Mouse (Mus musculus): ENCODE measurements around the gene Sept6.
A peak's percentile ranks its signal among the peaks of the same experiment; 100 is the strongest.
"Not testable (repeated sequence)": the region's sequence is repeated elsewhere in the genome, so short reads cannot be mapped to it uniquely, and the experiment has no call there.

Gene Sept6

DNA sequence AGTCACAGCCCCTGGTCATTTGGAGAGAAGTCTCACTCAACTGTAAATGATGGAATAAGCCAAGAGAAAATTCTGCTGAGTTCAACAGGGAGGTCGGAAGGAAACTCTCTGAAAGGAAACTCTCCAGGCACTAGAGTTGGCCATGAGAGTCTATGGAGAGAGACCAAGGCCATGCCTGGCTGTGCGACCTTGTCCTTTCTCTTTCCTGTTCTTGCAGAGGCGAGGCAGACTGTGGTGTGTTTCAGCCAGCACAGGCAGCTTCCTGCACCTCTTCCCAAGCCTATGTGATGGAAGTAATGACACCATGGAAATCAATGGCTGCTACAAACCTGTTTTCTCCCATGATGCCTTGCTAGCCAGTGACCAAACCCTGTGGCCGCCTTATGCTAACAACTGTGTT lies 20.4 kb downstream of the Sept6 start:
- no peak for DNase-seq (ENCODE audit: inconsistent ontology term)

- DNase-seq (ENCODE audit: inconsistent ontology term): no peak
Observed at GRCm38 (mm10) chrX:36969501-36969900, 22.1 kb downstream of the Sept6 start.

GRCm38 (mm10) chrX:36956674-36957073 lies 34.9 kb downstream of the Sept6 start:
- DNase-seq (ENCODE audit: inconsistent ontology term): no peak

- no peak for DNase-seq (ENCODE audit: inconsistent ontology term)
Observed at GRCm38 (mm10) chrX:36941106-36941505, 50.5 kb downstream of the Sept6 start.

DNA sequence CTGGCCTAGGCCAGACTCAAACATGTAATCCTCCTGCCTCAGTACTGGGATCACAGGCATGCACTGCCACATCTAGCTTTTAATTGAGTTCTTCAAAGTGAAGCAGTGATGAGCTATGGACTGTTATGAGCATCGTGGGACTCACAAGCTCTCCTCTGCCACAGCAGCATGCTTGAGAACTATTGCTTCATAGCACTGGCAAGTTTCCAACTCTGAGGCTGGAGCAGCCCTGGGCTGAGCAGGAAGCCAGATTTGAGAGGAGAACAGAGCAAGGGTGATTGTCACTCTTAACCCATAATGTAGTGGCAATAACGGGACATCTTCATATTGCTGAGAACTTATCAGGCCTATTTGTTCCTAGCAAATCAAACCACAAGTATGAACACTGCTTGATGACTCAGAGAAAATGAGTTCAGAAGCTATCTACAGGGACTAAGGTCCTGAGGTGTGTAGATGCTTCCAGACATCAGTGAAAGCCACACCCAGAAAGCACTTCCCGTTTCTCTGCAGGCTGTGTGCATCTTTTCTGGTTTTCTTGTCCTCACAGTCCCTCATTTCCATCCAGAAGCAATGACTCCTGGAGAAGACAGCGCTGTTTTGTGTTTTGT lies 51.7 kb downstream of the Sept6 start:
- peak; percentile 52 for DNase-seq (ENCODE audit: inconsistent ontology term)

GRCm38 (mm10) chrX:36935326-36935966 lies 56.1 kb downstream of the Sept6 start:
- DNase-seq (ENCODE audit: inconsistent ontology term): no peak

- no peak for DNase-seq (ENCODE audit: inconsistent ontology term)
Observed at GRCm38 (mm10) chrX:36930574-36930973, 61.0 kb downstream of the Sept6 start.

- DNase-seq (ENCODE audit: inconsistent ontology term): no peak
Observed at GRCm38 (mm10) chrX:36929694-36930093, 61.9 kb downstream of the Sept6 start.

DNA sequence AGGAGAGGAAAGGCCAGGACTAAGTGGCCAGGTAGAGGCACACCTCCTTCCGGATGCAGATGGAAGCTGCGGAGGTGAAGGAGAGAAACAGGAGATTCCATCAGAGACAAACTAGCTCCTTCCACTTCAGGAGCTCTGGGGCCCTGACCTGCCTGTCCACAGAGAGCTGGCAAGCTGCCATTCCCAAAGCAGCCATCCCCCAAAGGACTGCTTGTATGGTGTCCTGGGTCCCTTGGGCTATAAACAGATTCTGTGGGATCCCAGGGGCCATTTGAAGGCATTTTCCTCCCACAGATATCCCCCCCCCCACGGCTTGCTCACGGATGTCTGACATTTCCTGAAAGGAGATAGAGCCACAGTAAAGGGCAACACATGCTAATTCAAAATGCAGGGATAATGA lies 62.8 kb downstream of the Sept6 start:
- no peak for DNase-seq (ENCODE audit: inconsistent ontology term)

DNA sequence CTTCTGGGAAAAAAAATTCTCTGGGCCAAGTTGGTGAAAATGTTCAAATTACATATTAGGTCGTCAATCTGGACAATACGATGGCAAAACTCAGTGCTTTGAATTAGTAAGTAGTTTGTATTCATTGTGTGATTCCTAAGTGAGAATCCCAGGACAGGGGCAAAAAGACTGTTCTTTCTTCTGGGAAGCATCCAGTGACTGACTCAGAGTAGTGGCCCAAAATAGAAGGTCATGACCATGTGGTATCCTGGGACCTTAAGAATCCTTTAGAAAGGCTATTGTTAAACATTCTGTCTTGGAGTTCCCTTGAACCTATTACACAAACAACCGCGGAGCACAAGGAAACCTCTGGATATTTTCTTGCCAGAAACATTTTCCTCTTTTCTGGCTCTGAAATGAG lies 70.2 kb downstream of the Sept6 start:
- DNase-seq (ENCODE audit: inconsistent ontology term): no peak

DNA sequence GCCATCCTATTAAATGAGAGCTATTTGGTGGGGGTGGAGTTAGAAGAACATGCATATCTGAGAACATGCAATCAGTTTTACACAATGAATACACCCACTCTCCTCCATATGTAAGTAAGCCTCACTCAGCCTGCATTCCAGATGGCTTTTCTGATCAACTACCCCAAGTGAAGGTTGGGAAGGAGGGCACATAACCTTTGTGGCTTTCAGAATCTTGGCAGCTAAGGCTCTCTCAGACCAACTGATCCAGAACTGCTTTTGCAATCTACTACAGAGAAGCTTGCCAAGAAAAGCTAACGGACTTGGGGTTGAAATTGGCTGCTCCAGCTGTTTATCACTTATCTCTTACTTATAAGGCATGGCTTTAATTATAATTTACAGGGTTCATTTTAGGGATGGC lies 73.8 kb downstream of the Sept6 start:
- DNase-seq (ENCODE audit: inconsistent ontology term): no peak

- no peak for DNase-seq (ENCODE audit: inconsistent ontology term)
Observed at GRCm38 (mm10) chrX:36911343-36911742, 80.3 kb downstream of the Sept6 start.

DNA sequence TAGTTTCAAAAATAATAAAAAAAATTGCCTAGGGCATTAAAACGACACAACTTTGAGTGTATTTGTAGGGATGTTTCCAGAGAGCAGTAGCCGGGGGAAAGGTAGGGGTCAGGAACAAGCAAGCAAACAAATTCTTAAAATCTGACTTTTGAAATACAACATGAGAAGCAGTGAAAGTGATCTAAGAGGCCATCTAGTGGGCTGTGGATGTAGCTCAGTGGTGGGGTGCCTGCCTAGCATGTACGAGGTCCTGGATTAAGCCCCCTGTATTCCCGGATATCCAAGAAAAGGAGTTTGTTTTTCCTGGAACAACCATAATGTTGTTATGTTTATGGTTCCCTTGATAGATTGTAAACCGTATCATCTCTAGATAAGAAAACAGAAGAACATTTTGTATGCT lies 85.1 kb downstream of the Sept6 start:
- DNase-seq (ENCODE audit: inconsistent ontology term): no peak

DNA sequence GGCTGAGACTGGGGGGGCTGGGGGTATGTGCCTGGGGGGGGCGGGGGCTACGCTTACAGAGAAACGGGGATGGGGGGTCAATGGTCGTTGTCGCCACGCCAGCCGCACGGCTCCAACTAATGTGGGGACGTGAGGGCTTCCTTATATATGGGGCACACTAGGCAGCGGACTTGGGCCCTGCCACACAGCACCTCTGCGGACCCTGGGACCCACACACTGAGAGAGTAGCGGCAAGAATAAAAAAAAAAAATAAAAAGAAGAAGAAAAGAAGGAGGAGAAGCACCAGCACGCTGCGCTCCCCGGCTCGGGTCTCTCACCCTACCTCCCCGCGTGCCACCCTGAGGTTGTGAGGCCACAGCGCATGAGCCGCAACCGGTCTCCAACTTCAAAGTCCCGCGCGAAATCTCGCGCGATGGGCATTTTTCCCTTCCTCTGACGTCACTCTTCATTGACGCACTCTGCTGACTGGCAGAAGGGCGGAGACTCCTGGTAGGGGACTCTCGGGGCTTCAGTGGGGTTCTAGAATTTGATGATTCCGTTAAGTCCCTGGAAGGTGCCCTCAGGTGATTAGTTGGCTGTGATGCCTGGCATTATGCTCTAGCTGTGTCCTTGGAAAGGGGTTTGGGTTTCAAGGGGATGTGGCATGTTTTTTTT lies 88.4 kb downstream of the Sept6 start:
- DNase-seq (ENCODE audit: inconsistent ontology term): peak; percentile 85

DNA sequence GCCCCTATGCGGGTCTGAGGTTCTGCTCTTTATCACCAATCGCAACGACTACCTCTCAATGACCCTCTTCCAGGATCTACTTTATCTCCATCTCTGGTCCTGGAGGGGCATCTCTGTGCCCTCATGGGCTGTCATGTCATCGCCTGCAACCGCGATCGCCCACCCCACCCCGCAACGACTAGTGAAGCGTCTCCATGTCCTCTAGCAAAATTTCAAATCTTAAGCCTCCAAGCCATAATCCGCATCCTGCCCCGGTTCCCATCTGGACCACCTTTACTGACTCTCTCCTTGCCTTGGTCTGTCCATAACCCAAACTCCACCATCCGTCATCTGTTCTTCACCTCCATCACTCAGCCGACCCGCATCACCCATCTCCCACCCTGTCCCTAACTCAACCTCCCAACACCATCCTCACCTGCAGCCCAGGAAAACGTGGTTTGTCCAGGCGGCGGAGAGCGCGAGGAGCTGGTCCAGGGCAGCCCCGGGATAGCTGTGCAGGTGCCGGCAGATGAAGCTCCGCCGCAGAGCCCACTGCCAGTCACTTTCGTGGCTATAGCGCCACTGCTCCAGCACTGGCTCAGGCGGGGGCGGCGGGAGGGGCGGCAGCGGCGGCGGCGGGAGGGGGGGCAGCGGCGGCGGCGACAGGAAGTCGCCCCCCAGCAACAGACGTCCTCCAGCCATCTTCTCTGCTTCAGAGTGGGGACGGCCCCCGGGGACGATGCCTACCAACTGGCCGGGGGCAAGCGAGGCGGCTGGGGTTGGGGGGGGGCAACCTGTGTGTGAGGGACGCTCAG lies 89.1 kb downstream of the Sept6 start, which contains the start of gene Nkrf:
TSS of gene Nkrf (minus strand) at position 579 of the 794 bp plus-strand sequence.
- DNase-seq (ENCODE audit: inconsistent ontology term): peak; percentile 44

- DNase-seq (ENCODE audit: inconsistent ontology term): no peak
Observed at GRCm38 (mm10) chrX:36901655-36902054, 89.9 kb downstream of the Sept6 start.

GRCm38 (mm10) chrX:36898931-36899330 lies 92.7 kb downstream of the Sept6 start:
- not testable (repeated sequence) for DNase-seq (ENCODE audit: inconsistent ontology term)

DNA sequence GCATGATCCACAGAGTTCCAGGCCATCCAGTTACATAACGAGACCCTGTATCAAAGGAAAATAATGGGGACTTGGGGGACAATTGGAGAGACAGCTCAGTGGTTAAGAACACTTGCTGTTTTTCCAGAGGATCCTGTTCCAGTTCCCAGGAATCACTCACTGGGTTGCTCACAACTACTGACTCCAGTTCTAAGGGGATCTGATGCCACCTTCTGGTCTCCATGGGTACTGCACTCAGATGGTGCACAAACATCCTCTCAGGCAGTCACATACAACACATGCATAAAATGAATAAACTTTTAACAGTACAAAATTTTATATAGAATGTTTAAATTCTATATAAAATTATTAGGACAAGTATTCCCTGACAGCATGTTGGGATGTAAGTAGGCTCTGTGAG lies 106.9 kb downstream of the Sept6 start:
- DNase-seq (ENCODE audit: inconsistent ontology term): no peak

GRCm38 (mm10) chrX:36874704-36875128 lies 116.9 kb downstream of the Sept6 start:
- DNase-seq (ENCODE audit: inconsistent ontology term): no peak

DNA sequence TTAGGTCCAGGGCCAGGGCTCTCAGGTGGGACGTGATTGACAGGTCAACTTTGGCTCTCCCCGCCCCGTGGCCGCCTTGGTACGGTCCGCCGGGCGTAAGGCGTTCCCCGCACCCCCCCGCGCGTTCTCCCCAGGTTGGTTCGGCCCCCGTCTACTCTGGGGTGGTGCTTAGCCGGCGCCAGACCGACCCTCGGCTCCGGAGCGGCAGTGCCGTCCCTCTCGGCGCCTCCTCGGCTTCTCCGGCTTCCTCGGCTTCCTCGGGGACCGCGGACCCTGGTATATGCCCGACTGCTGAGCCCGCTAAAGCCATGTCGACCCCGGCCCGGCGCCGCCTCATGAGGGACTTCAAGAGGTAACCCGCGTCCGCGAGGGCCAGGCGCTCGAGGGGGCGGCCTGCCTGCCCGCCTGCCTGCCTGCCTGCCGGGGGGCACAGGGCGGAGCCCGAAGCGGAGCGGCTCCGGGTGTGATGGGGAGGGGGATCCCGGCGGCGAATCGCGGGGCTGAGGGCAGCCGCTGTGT lies 117.4 kb downstream of the Sept6 start:
- DNase-seq (ENCODE audit: inconsistent ontology term): peak; percentile 92

DNA sequence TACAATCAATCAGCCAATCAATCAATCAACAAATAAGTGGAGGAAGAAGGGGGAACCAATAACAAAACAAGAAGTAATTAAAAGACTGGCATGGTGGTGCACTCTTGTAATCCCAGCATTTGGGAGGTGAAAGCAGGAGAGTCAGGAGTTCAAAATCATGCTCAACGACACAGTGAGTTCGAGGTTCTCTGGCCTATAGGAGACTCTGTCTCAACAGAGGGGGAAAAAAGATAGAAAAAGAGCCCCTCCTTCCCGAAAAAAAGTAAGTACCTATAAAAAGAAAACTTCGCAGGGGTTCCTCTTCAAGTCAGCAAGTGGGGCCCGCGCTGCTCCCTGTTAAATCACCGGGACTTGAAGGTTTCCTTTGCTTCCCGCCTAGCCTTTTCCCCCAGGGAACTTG lies 117.8 kb downstream of the Sept6 start, which contains the start of the genes Ube2a and C330007P06Rik:
TSS of gene Ube2a (plus strand) at position 136 of the 400 bp plus-strand sequence.
TSS of gene C330007P06Rik (minus strand) at position 347 of the 400 bp plus-strand sequence.
- DNase-seq (ENCODE audit: inconsistent ontology term): no peak

DNA sequence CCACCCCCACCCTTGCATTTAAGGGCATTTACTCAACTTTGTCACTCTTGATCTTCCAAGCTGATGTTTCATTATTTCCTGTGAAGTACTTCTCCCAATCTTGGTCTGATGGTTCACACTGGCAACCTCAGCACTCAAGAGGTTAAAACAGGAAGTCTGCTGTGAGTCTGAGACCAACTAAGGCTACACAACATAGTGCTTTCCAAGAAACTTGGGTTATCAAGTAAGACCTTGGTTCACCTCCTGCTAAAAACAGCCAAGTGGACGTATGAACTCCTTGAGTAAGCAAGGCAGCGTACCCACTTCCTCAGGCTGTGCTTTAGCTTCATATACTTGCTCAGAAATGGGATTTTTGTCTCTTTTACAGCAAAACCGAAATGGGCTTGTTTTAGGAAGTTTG lies 121.2 kb downstream of the Sept6 start:
- no peak for DNase-seq (ENCODE audit: inconsistent ontology term)
